Mouse (Mus musculus): ENCODE data around the gene AC134908.4. TPM values are rescaled to one million over a fixed set of nuclear protein-coding genes. Genes with fewer than 3 reads are reported as not detected.

Gene AC134908.4
- polyA plus RNA-seq, 1 experiment from 2014 or later, result not detected

DNA sequence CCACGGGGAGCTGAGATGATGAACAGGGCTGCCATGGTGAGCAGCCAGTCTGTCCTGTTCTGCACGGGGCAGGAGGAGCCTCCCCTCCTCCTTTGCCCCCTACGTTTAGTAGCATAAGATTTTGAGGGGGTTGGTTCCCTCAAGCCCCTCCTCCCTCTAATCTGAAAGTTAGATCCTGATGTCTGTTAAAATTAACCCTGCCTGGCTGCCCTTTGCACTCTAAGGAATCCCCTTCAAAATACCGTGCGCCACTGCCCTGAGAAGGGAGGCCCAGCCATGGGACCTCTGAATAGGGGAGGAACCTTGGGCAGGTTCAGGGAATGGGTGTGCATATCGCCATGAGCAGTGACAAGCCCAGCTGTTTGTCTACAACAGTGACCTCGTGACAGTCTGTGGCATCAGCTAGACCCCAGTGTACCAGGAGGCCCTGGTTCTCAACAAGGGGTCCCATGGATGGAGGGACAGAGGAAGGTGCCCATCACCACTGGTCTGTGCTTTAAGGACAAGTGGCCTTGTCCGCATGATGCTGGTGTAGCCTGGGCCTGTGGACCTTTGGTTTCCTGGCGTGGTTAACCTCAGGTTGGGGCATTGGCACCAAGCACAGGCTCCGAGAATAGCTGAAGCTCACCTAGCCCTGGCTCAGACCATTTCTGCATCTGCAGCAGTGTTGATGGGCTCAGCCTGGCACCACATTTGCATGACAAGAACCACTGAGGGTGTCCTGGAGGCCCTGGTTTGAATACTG lies 20.0 kb downstream of the AC134908.4 start:
- no peaks in the 10 kb centered on the region for H3K9me3 ChIP-seq (ENCODE audit: control insufficient read depth, low read length)
- DNase-seq (no peak), ATAC-seq (ENCODE audit: low FRiP score, low TSS enrichment) (no peak)
- peaks cover 7% of the 10 kb centered on the region for H3K4me1 ChIP-seq (ENCODE audit: control insufficient read depth, insufficient read depth, low read length)
- no peaks in the 10 kb centered on the region for H3K27me3 ChIP-seq (ENCODE audit: control insufficient read depth, insufficient read depth, low read length)
- WGBS, result 78% methylated on average over 10 of the region's 10 CpGs
- no peaks in the 10 kb centered on the region; the same call in 1 of the 2 replicates for H3K36me3 ChIP-seq (ENCODE audit: control insufficient read depth, insufficient read depth, low read length)
- no peak overlapping the region for H3K4me3 ChIP-seq (replicated peaks; ENCODE audit: low read depth, low read length)
- no peak overlapping the region for H3K9ac ChIP-seq (replicated peaks; ENCODE audit: low read length)
- no peak overlapping the region for H3K27ac ChIP-seq (replicated peaks; ENCODE audit: low read depth, low read length)
- no peak overlapping the region for H3K4me2 ChIP-seq (ENCODE audit: low read length)

DNA sequence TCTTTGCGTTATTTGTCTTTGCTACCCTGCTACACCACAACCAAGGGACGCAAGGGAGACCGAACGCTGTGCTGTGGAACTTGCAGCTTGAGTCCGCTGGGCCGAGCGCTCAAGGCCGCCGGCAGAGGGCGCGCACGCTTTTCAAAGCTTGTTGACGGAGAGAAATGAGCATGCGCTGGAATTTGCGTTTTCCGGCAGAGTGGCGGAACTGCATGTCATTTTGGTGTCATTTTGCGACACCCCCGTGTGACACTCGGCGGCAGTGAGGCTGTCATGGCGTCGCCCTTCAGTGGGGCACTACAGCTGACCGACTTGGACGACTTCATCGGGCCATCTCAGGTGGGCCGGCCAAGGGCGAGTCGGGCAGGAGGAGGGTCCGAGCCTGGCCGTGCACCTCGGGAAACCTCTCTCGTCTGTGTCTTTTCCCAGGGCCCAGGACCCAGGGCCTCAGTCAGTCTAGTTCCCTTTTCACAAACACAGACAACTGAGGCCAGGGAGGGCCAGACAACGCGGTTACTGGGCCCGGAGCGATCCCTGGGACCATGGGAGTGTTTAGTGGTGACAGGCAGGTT lies 21.8 kb downstream of the AC134908.4 start, which contains the start of gene Narfl:
TSS of gene Narfl (plus strand) at position 228 of the 572 bp plus-strand sequence.
- Histone ChIP-seq H3K4me1 (ENCODE audit: control insufficient read depth, insufficient read depth, low read length) (peaks cover 7% of the 10 kb centered on the region), H3K4me2 (ENCODE audit: low read length) (peak within 1 kb of the TSS; percentile 89), H3K9me3 (ENCODE audit: control insufficient read depth, low read length) (no peaks in the 10 kb centered on the region), H3K27me3 (ENCODE audit: control insufficient read depth, insufficient read depth, low read length) (no peaks in the 10 kb centered on the region), H3K27ac (replicated peaks; ENCODE audit: low read depth, low read length) (no peak within 1 kb of the TSS), H3K36me3 (ENCODE audit: control insufficient read depth, insufficient read depth, low read length) (no peaks in the 10 kb centered on the region; the same call in 1 of the 2 replicates), H3K4me3 (replicated peaks; ENCODE audit: low read depth, low read length) (peak within 1 kb of the TSS; percentile 64), H3K9ac (replicated peaks; ENCODE audit: low read length) (peak within 1 kb of the TSS; percentile 72)
- ATAC-seq (ENCODE audit: low FRiP score, low TSS enrichment), result peak; percentile 83
- 0% methylated on average over 37 of the region's 37 CpGs for WGBS
- peak; percentile 99 for DNase-seq

DNA sequence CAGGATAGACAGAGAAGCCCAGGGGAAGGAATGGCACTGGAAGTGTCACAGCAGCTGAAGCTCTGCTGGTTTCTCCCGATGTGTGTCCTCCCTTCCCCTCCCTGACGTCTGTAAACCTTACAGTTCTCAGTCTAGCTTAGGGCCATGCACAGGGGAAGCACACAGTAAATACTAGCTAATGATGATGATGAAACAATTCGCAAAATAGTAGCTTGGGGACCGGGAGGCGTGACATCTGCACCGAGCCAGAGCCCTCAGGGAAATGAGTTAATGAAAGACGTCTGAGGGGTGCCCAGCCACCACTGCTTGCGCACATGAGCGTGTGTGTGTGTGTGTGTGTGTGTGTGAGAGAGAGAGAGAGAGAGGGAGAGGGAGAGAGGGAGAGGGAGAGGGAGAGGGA lies 26.1 kb downstream of the AC134908.4 start:
- Histone ChIP-seq H3K36me3 (ENCODE audit: control insufficient read depth, insufficient read depth, low read length) (no peaks in the 10 kb centered on the region), H3K9ac (replicated peaks; ENCODE audit: low read length) (no peak overlapping the region), H3K27ac (replicated peaks; ENCODE audit: low read depth, low read length) (no peak overlapping the region), H3K9me3 (ENCODE audit: control insufficient read depth, low read length) (no peaks in the 10 kb centered on the region), H3K4me3 (replicated peaks; ENCODE audit: low read depth, low read length) (no peak overlapping the region), H3K4me2 (ENCODE audit: low read length) (no peak overlapping the region), H3K27me3 (ENCODE audit: control insufficient read depth, insufficient read depth, low read length) (no peaks in the 10 kb centered on the region), H3K4me1 (ENCODE audit: control insufficient read depth, insufficient read depth, low read length) (peaks cover 5% of the 10 kb centered on the region)
- ATAC-seq (ENCODE audit: low FRiP score, low TSS enrichment), result no peak
- DNase-seq, result no peak
- WGBS, result 51% methylated on average over 9 of the region's 9 CpGs

DNA sequence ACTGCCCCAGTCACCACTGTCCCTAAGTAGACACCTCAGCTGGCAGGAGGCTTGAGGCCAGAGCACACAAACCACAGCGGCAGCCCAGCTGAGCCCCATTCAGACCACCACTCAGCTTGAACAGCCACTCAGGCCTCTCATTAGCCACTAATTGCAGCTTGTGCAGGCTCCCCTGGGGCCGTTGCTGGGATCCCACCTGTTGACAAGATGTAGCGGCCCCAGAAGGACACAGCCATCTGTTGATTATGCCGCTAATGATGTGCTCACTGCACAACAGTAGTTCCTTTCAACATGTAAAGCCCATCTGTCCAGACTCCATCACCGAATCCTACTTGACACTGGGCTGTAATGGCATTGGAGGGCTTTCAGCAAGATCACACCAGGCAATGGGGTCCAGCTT lies 29.6 kb downstream of the AC134908.4 start:
- H3K27ac ChIP-seq (replicated peaks; ENCODE audit: low read depth, low read length), result no peak overlapping the region
- no peaks in the 10 kb centered on the region for H3K4me1 ChIP-seq (ENCODE audit: control insufficient read depth, insufficient read depth, low read length)
- no peaks in the 10 kb centered on the region for H3K9me3 ChIP-seq (ENCODE audit: control insufficient read depth, low read length)
- no peak overlapping the region for H3K4me2 ChIP-seq (ENCODE audit: low read length)
- 52% methylated on average over 5 of the region's 5 CpGs for whole genome bisulfite sequencing
- no peaks in the 10 kb centered on the region for H3K27me3 ChIP-seq (ENCODE audit: control insufficient read depth, insufficient read depth, low read length)
- ATAC-seq (ENCODE audit: low FRiP score, low TSS enrichment), result no peak
- no peak overlapping the region for H3K9ac ChIP-seq (replicated peaks; ENCODE audit: low read length)
- no peak overlapping the region for H3K4me3 ChIP-seq (replicated peaks; ENCODE audit: low read depth, low read length)
- H3K36me3 ChIP-seq (ENCODE audit: control insufficient read depth, insufficient read depth, low read length), result no peaks in the 10 kb centered on the region
- peak; percentile 57 for DNase-seq

DNA sequence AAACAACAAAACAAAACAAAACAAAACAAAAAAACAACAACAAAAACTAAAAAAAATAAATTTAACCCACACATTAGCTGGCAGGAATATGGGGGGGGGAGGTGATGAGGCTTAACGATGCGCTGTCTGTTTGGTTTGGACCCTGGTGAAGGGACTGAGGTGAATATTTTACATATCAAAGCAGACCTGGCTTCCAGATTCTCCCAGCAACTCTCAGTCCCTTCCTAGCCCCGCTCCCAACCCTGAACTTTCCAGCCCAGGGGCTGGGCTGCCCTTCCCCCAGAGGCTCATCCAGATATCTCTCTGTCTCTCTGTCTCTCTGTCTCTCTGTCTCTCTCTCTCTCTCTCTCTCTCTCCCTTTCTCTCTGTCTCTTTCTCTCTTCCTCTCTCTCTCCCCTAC lies 32.9 kb downstream of the AC134908.4 start:
- Histone ChIP-seq H3K4me3 (replicated peaks; ENCODE audit: low read depth, low read length) (no peak overlapping the region), H3K4me1 (ENCODE audit: control insufficient read depth, insufficient read depth, low read length) (no peaks in the 10 kb centered on the region), H3K36me3 (ENCODE audit: control insufficient read depth, insufficient read depth, low read length) (no peaks in the 10 kb centered on the region), H3K9me3 (ENCODE audit: control insufficient read depth, low read length) (no peaks in the 10 kb centered on the region), H3K27me3 (ENCODE audit: control insufficient read depth, insufficient read depth, low read length) (no peaks in the 10 kb centered on the region), H3K4me2 (ENCODE audit: low read length) (no peak overlapping the region), H3K27ac (replicated peaks; ENCODE audit: low read depth, low read length) (no peak overlapping the region), H3K9ac (replicated peaks; ENCODE audit: low read length) (no peak overlapping the region)
- whole genome bisulfite sequencing, result 16% methylated on average over 3 of the region's 3 CpGs
- ATAC-seq (ENCODE audit: low FRiP score, low TSS enrichment) (no peak), DNase-seq (no peak)

DNA sequence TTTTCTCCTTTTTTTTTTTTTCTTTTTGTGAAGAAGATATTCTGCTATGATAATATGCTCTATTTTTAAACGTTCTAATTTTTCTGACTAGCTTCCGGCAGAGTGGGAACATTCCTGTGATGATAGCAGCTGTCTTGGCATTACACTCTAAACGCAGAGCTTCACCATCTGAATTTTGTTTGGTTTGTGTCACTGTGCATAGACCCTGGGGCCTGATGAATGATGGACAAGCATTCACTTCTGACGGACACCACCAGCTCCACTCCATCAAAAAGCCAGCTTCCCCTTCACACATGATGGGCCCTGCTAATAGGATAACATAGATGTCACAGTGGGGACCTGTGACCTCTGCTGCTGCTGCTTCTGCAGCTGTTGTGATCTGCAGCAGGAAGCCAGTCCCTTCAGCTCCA lies 33.9 kb downstream of the AC134908.4 start:
- WGBS, result 22% methylated on average over 4 of the region's 4 CpGs
- no peaks in the 10 kb centered on the region for H3K27me3 ChIP-seq (ENCODE audit: control insufficient read depth, insufficient read depth, low read length)
- no peak overlapping the region for H3K9ac ChIP-seq (replicated peaks; ENCODE audit: low read length)
- H3K36me3 ChIP-seq (ENCODE audit: control insufficient read depth, insufficient read depth, low read length), result no peaks in the 10 kb centered on the region
- no peak for DNase-seq
- H3K27ac ChIP-seq (replicated peaks; ENCODE audit: low read depth, low read length), result no peak overlapping the region
- ATAC-seq (ENCODE audit: low FRiP score, low TSS enrichment), result no peak
- no peaks in the 10 kb centered on the region for H3K9me3 ChIP-seq (ENCODE audit: control insufficient read depth, low read length)
- no peak overlapping the region for H3K4me3 ChIP-seq (replicated peaks; ENCODE audit: low read depth, low read length)
- H3K4me2 ChIP-seq (ENCODE audit: low read length), result no peak overlapping the region
- H3K4me1 ChIP-seq (ENCODE audit: control insufficient read depth, insufficient read depth, low read length), result no peaks in the 10 kb centered on the region

DNA sequence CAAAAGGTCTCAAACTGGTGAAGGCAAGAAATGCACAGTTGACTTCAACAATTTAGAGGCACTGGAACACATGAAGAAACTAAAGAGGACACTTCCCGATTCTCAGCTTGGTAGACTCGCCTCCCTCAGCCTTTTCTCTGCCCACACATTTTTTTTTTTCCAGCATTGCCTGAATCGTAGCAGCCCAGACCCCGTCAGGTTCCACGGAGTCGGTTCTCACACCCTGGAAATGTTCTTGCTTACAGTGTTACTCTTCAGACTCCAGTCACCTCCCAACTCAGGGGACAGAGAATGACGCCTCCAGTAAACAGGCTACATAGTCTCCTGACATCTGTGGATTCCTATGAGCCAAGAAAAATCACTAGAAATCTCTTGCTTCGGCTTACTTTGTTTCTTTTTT lies 35.3 kb downstream of the AC134908.4 start:
- Histone ChIP-seq H3K4me3 (replicated peaks; ENCODE audit: low read depth, low read length) (no peak overlapping the region), H3K27me3 (ENCODE audit: control insufficient read depth, insufficient read depth, low read length) (no peaks in the 10 kb centered on the region), H3K27ac (replicated peaks; ENCODE audit: low read depth, low read length) (no peak overlapping the region), H3K4me1 (ENCODE audit: control insufficient read depth, insufficient read depth, low read length) (no peaks in the 10 kb centered on the region), H3K9me3 (ENCODE audit: control insufficient read depth, low read length) (no peaks in the 10 kb centered on the region), H3K4me2 (ENCODE audit: low read length) (no peak overlapping the region), H3K9ac (replicated peaks; ENCODE audit: low read length) (no peak overlapping the region), H3K36me3 (ENCODE audit: control insufficient read depth, insufficient read depth, low read length) (no peaks in the 10 kb centered on the region)
- ATAC-seq (ENCODE audit: low FRiP score, low TSS enrichment) (no peak), DNase-seq (no peak)
- 80% methylated on average over 8 of the region's 8 CpGs for WGBS

DNA sequence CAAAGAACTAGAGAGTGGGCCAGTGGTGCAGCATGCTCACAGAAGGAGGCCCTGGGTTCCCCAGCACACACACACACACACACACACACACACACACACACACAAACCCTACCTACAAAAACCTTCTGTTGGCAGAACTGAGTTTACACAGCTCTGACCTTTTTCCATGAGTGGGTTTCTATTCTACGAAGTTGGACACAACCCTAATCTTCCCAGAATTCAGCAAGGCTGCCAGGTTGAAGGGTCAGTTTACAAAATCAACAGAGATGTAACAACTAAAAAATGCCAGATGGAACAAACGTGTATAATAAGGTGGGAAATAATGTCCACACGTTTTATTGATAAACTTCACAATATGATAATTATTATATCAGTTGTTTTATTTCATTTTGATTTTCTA lies 37.8 kb downstream of the AC134908.4 start:
- Histone ChIP-seq H3K9me3 (ENCODE audit: control insufficient read depth, low read length) (no peaks in the 10 kb centered on the region), H3K4me1 (ENCODE audit: control insufficient read depth, insufficient read depth, low read length) (no peaks in the 10 kb centered on the region), H3K4me2 (ENCODE audit: low read length) (no peak overlapping the region), H3K27ac (replicated peaks; ENCODE audit: low read depth, low read length) (no peak overlapping the region), H3K36me3 (ENCODE audit: control insufficient read depth, insufficient read depth, low read length) (no peaks in the 10 kb centered on the region), H3K4me3 (replicated peaks; ENCODE audit: low read depth, low read length) (no peak overlapping the region), H3K27me3 (ENCODE audit: control insufficient read depth, insufficient read depth, low read length) (no peaks in the 10 kb centered on the region), H3K9ac (replicated peaks; ENCODE audit: low read length) (no peak overlapping the region)
- DNase-seq (no peak), ATAC-seq (ENCODE audit: low FRiP score, low TSS enrichment) (no peak)
- 82% methylated on average over 3 of the region's 3 CpGs for WGBS
